Mouse (Mus musculus): ENCODE data around the gene Ppp1ca. TPM values are rescaled to one million over a fixed set of nuclear protein-coding genes. Genes with fewer than 3 reads are reported as not detected.

The Ppp1ca gene
- polyA plus RNA-seq, 1 experiment from 2014 or later = 931 TPM

- Histone ChIP-seq H3K27ac (ENCODE audit: low read length) (no peak overlapping the region), H3K9ac (ENCODE audit: low read length) (no peak overlapping the region), H3K9me3 (ENCODE audit: control insufficient read depth, low read length) (no peaks in the 10 kb centered on the region), H3K36me3 (ENCODE audit: control insufficient read depth, insufficient read depth, low read length) (peaks cover 10% of the 10 kb centered on the region; the same call in 1 of the 2 replicates), H3K4me2 (ENCODE audit: low read depth, low read length) (no peak overlapping the region), H3K27me3 (ENCODE audit: control insufficient read depth, insufficient read depth, low read depth, low read length) (no peaks in the 10 kb centered on the region), H3K4me1 (replicated peaks; ENCODE audit: control insufficient read depth, insufficient read depth, low read length) (peaks cover 12% of the 10 kb centered on the region), H3K4me3 (ENCODE audit: low read length) (no peak overlapping the region)
- no peak for ATAC-seq (ENCODE audit: low read depth)
- 73% methylated on average over 2 of the region's 2 CpGs for WGBS
Measured at GRCm38 (mm10) chr19:4164721-4165120, 27.1 kb upstream of the Ppp1ca start.

GRCm38 (mm10) chr19:4166678-4167476 is 25.0 kb upstream of the Ppp1ca start:
- Histone ChIP-seq H3K4me2 (ENCODE audit: low read depth, low read length) (no peak overlapping the region), H3K27ac (ENCODE audit: low read length) (no peak overlapping the region), H3K36me3 (ENCODE audit: control insufficient read depth, insufficient read depth, low read length) (no peaks in the 10 kb centered on the region), H3K4me3 (ENCODE audit: low read length) (no peak overlapping the region), H3K27me3 (ENCODE audit: control insufficient read depth, insufficient read depth, low read depth, low read length) (no peaks in the 10 kb centered on the region), H3K9ac (ENCODE audit: low read length) (no peak overlapping the region), H3K9me3 (ENCODE audit: control insufficient read depth, low read length) (no peaks in the 10 kb centered on the region), H3K4me1 (replicated peaks; ENCODE audit: control insufficient read depth, insufficient read depth, low read length) (peaks cover 25% of the 10 kb centered on the region)
- no peak for ATAC-seq (ENCODE audit: low read depth)
- WGBS = 64% methylated on average over 9 of the region's 9 CpGs

GRCm38 (mm10) chr19:4169378-4169784 is 22.5 kb upstream of the Ppp1ca start:
- Histone ChIP-seq H3K4me2 (ENCODE audit: low read depth, low read length) (peak overlapping the region; percentile 70), H3K9me3 (ENCODE audit: control insufficient read depth, low read length) (no peaks in the 10 kb centered on the region), H3K4me1 (replicated peaks; ENCODE audit: control insufficient read depth, insufficient read depth, low read length) (peaks cover 14% of the 10 kb centered on the region), H3K36me3 (ENCODE audit: control insufficient read depth, insufficient read depth, low read length) (no peaks in the 10 kb centered on the region), H3K9ac (ENCODE audit: low read length) (peak overlapping the region; percentile 82), H3K4me3 (ENCODE audit: low read length) (peak overlapping the region; percentile 49), H3K27me3 (ENCODE audit: control insufficient read depth, insufficient read depth, low read depth, low read length) (no peaks in the 10 kb centered on the region), H3K27ac (ENCODE audit: low read length) (peak overlapping the region; percentile 77)
- ATAC-seq (ENCODE audit: low read depth) = peak; percentile 96
- under 1% methylated on average over 43 of the region's 43 CpGs for WGBS

GRCm38 (mm10) chr19:4169810-4170209 is 22.1 kb upstream of the Ppp1ca start:
- Histone ChIP-seq H3K27ac (ENCODE audit: low read length) (peak overlapping the region; percentile 77), H3K36me3 (ENCODE audit: control insufficient read depth, insufficient read depth, low read length) (no peaks in the 10 kb centered on the region), H3K27me3 (ENCODE audit: control insufficient read depth, insufficient read depth, low read depth, low read length) (no peaks in the 10 kb centered on the region), H3K9me3 (ENCODE audit: control insufficient read depth, low read length) (no peaks in the 10 kb centered on the region), H3K4me3 (ENCODE audit: low read length) (peak overlapping the region; percentile 49), H3K4me1 (replicated peaks; ENCODE audit: control insufficient read depth, insufficient read depth, low read length) (peaks cover 14% of the 10 kb centered on the region), H3K4me2 (ENCODE audit: low read depth, low read length) (peak overlapping the region; percentile 70), H3K9ac (ENCODE audit: low read length) (peak overlapping the region; percentile 82)
- 5% methylated on average over 27 of the region's 27 CpGs for WGBS
- peak; percentile 58 for ATAC-seq (ENCODE audit: low read depth)

- no peak for ATAC-seq (ENCODE audit: low read depth)
- no peaks in the 10 kb centered on the region for H3K27me3 ChIP-seq (ENCODE audit: control insufficient read depth, insufficient read depth, low read depth, low read length)
- 92% methylated on average over 10 of the region's 10 CpGs for WGBS
- H3K27ac ChIP-seq (ENCODE audit: low read length) = no peak overlapping the region
- peaks cover 14% of the 10 kb centered on the region for H3K4me1 ChIP-seq (replicated peaks; ENCODE audit: control insufficient read depth, insufficient read depth, low read length)
- H3K4me2 ChIP-seq (ENCODE audit: low read depth, low read length) = no peak overlapping the region
- no peaks in the 10 kb centered on the region for H3K9me3 ChIP-seq (ENCODE audit: control insufficient read depth, low read length)
- H3K4me3 ChIP-seq (ENCODE audit: low read length) = no peak overlapping the region
- H3K9ac ChIP-seq (ENCODE audit: low read length) = no peak overlapping the region
- H3K36me3 ChIP-seq (ENCODE audit: control insufficient read depth, insufficient read depth, low read length) = no peaks in the 10 kb centered on the region
Measured at GRCm38 (mm10) chr19:4170723-4171392, 21.0 kb upstream of the Ppp1ca start.

- peaks cover 14% of the 10 kb centered on the region for H3K4me1 ChIP-seq (replicated peaks; ENCODE audit: control insufficient read depth, insufficient read depth, low read length)
- ATAC-seq (ENCODE audit: low read depth) = no peak
Measured at GRCm38 (mm10) chr19:4171393-4172290, 20.2 kb upstream of the Ppp1ca start.

GRCm38 (mm10) chr19:4172925-4173324 is 18.9 kb upstream of the Ppp1ca start:
- H3K4me1 ChIP-seq (replicated peaks; ENCODE audit: control insufficient read depth, insufficient read depth, low read length) = peaks cover 14% of the 10 kb centered on the region
- no peaks in the 10 kb centered on the region for H3K36me3 ChIP-seq (ENCODE audit: control insufficient read depth, insufficient read depth, low read length)
- no peak overlapping the region for H3K27ac ChIP-seq (ENCODE audit: low read length)
- no peak overlapping the region for H3K4me2 ChIP-seq (ENCODE audit: low read depth, low read length)
- H3K27me3 ChIP-seq (ENCODE audit: control insufficient read depth, insufficient read depth, low read depth, low read length) = no peaks in the 10 kb centered on the region
- WGBS = 58% methylated on average over 11 of the region's 11 CpGs
- H3K9me3 ChIP-seq (ENCODE audit: control insufficient read depth, low read length) = no peaks in the 10 kb centered on the region
- no peak overlapping the region for H3K4me3 ChIP-seq (ENCODE audit: low read length)
- peak overlapping the region; percentile 5; the same call in 1 of the 2 replicates for H3K9ac ChIP-seq (ENCODE audit: low read length)
- ATAC-seq (ENCODE audit: low read depth) = no peak

More at GRCm38 (mm10) chr19:4171393-4172290, 20.2 kb upstream of the Ppp1ca start:
- Histone ChIP-seq H3K9me3 (ENCODE audit: control insufficient read depth, low read length) (no peaks in the 10 kb centered on the region), H3K27me3 (ENCODE audit: control insufficient read depth, insufficient read depth, low read depth, low read length) (no peaks in the 10 kb centered on the region), H3K27ac (ENCODE audit: low read length) (0 out of 2 replicates have a peak overlapping the region, but pooled peaks have one; percentile 27), H3K36me3 (ENCODE audit: control insufficient read depth, insufficient read depth, low read length) (no peaks in the 10 kb centered on the region), H3K9ac (ENCODE audit: low read length) (peak overlapping the region; percentile 25; the same call in 1 of the 2 replicates), H3K4me3 (ENCODE audit: low read length) (no peak overlapping the region), H3K4me2 (ENCODE audit: low read depth, low read length) (no peak overlapping the region)
- WGBS = 49% methylated on average over 13 of the region's 13 CpGs

- Histone ChIP-seq H3K27ac (ENCODE audit: low read length) (no peak within 1 kb of the TSS), H3K4me1 (replicated peaks; ENCODE audit: control insufficient read depth, insufficient read depth, low read length) (peaks cover 7% of the 10 kb centered on the region), H3K27me3 (ENCODE audit: control insufficient read depth, insufficient read depth, low read depth, low read length) (no peaks in the 10 kb centered on the region), H3K4me2 (ENCODE audit: low read depth, low read length) (peak within 1 kb of the TSS; percentile 44), H3K9me3 (ENCODE audit: control insufficient read depth, low read length) (no peaks in the 10 kb centered on the region), H3K4me3 (ENCODE audit: low read length) (peak within 1 kb of the TSS; percentile 8; the same call in 1 of the 2 replicates), H3K36me3 (ENCODE audit: control insufficient read depth, insufficient read depth, low read length) (no peaks in the 10 kb centered on the region), H3K9ac (ENCODE audit: low read length) (peak within 1 kb of the TSS; percentile 6)
- 5% methylated on average over 11 of the region's 11 CpGs for WGBS
- ATAC-seq (ENCODE audit: low read depth) = peak; percentile 63
Measured at GRCm38 (mm10) chr19:4175368-4175947, 16.4 kb upstream of the Ppp1ca start, which contains the start of gene Carns1. TSS of gene Carns1 (minus strand) at chr19:4175479.
